Mouse (Mus musculus): ENCODE measurements around the gene C1qtnf4. TPM values are rescaled to one million over a fixed set of nuclear protein-coding genes. Genes with fewer than 3 reads are reported as not detected.

Gene C1qtnf4
- polyA plus RNA-seq, 1 experiment from 2014 or later: 113 TPM

DNA sequence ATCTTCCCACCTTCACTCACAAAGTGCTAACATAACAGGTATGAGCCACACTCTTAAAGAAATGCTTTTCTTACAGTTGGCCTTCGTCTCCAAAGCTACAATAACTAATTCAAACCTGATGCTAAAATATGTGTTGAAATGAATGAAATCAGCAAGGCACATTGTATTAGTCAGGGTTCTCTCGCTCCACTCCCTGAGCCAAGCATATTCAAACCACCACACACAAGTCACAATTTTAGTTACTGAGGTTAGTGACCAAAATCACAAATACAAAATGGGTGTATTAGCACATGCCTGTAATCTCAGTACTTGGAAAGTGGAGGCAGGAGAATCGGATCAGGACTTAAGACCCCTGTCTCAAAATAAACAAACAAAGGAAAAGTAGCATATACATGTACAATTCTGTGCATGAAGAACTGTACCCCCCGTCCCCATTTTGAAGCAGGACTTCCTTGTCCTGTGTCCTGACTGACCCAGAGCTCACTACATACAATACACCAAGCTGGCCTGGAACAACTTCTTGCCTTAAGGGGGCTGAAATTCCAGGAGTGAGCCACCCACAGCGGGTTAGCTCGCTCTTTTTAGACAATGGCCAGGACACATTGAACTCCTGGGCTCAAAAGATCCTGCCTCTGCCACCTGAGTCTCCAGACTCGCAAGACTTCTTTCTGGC lies 31.0 kb downstream of the C1qtnf4 start:
- 36% methylated on average over 7 of the region's 7 CpGs for WGBS

GRCm38 (mm10) chr2:90917233-90917998 lies 31.8 kb downstream of the C1qtnf4 start:
- Histone ChIP-seq H3K9ac (peak overlapping the region; percentile 90), H3K4me3 (peak overlapping the region; percentile 58), H3K4me2 (peak overlapping the region; percentile 88), H3K36me3 (peaks cover 17% of the 10 kb centered on the region), H3K27me3 (no peaks in the 10 kb centered on the region), H3K9me3 (no peaks in the 10 kb centered on the region), H3K27ac (replicated peaks) (peak overlapping the region; percentile 91), H3K4me1 (replicated peaks) (peaks cover 43% of the 10 kb centered on the region)
- ATAC-seq (ENCODE audit: low read depth): peak; percentile 80
- WGBS: under 1% methylated on average over 73 of the region's 73 CpGs

More for the DNA sequence above, 31.0 kb downstream of the C1qtnf4 start:
- ATAC-seq (ENCODE audit: low read depth): peak; percentile 17; the same call in 1 of the 2 replicates
- H3K4me2 ChIP-seq: peak overlapping the region; percentile 88
- peaks cover 43% of the 10 kb centered on the region for H3K4me1 ChIP-seq (replicated peaks)
- no peaks in the 10 kb centered on the region for H3K27me3 ChIP-seq
- H3K36me3 ChIP-seq: peaks cover 21% of the 10 kb centered on the region
- peak overlapping the region; percentile 90 for H3K9ac ChIP-seq
- H3K4me3 ChIP-seq: peak overlapping the region; percentile 58
- no peaks in the 10 kb centered on the region for H3K9me3 ChIP-seq
- peak overlapping the region; percentile 91 for H3K27ac ChIP-seq (replicated peaks)

DNA sequence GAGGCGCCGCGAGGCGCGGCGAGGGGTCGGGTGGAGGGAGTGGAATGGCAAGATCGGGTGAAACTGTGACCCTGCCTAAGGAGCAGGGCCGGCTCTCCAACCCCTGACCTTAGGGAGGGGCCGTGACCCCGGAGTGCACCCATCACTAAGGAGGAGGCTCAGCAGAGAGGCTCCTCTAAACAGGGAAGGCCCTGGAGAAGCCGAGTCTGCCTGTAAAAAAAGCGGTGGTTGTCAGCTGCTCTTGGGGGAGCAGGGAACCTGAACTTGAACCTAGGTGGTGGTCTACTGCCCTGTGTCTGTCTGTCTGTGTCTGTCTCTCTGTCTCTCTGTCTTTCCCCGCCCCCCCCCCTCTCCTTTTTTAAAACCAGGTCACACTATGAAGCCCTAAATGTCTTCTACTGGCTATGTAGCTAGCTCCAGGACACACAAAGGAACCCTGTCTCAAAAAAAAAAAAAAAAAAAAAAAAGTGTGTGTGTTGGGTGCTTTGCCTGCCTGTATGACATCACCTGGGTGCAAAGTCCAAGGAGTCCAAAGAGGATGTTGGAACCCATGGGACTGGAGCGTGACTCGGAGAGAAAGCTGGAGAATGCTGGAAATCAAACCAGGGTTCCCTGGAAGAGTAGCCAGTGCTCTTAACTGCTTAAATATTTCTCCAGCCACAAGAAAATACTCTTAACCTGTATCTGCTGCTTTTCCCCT lies 32.5 kb downstream of the C1qtnf4 start:
- Histone ChIP-seq H3K27ac (replicated peaks) (peak overlapping the region; percentile 91), H3K4me2 (peak overlapping the region; percentile 88), H3K9me3 (no peaks in the 10 kb centered on the region), H3K27me3 (no peaks in the 10 kb centered on the region), H3K9ac (peak overlapping the region; percentile 90), H3K36me3 (peaks cover 9% of the 10 kb centered on the region), H3K4me3 (peak overlapping the region; percentile 58), H3K4me1 (replicated peaks) (peaks cover 41% of the 10 kb centered on the region)
- WGBS: 11% methylated on average over 15 of the region's 16 CpGs
- peak; percentile 49 for ATAC-seq (ENCODE audit: low read depth)

DNA sequence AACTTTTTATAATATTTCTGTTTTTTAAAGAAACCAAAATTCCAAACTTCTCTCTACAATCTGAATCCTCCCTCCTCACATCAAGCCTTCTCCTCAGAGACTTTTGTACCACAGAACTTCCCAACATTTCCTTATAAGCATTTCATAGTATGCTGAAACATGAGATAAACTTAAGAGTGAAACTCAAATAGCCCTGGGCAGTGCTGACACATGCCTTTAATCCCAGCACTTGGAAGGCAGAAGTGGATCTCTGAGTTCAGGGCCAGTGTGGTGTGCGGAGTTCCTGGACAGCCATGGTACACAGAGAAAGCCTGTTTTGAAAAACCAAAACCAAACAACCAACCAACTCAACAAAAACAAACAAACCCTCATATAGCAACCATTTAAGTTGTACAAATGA lies 35.5 kb downstream of the C1qtnf4 start:
- no peaks in the 10 kb centered on the region for H3K27me3 ChIP-seq
- no peak overlapping the region for H3K27ac ChIP-seq (replicated peaks)
- no peak overlapping the region for H3K9ac ChIP-seq
- no peak for ATAC-seq (ENCODE audit: low read depth)
- H3K4me3 ChIP-seq: no peak overlapping the region
- no peaks in the 10 kb centered on the region for H3K9me3 ChIP-seq
- H3K4me1 ChIP-seq (replicated peaks): peaks cover 18% of the 10 kb centered on the region
- H3K4me2 ChIP-seq: no peak overlapping the region
- WGBS: 92% methylated on average over 1 of the region's 1 CpGs
- H3K36me3 ChIP-seq: no peaks in the 10 kb centered on the region

GRCm38 (mm10) chr2:90922636-90923035 lies 37.0 kb downstream of the C1qtnf4 start:
- H3K9ac ChIP-seq: no peak overlapping the region
- H3K27me3 ChIP-seq: no peaks in the 10 kb centered on the region
- H3K9me3 ChIP-seq: no peaks in the 10 kb centered on the region
- 90% methylated on average over 2 of the region's 2 CpGs for WGBS
- no peak overlapping the region for H3K4me3 ChIP-seq
- H3K27ac ChIP-seq (replicated peaks): no peak overlapping the region
- H3K4me2 ChIP-seq: no peak overlapping the region
- no peak for ATAC-seq (ENCODE audit: low read depth)
- H3K36me3 ChIP-seq: no peaks in the 10 kb centered on the region
- H3K4me1 ChIP-seq (replicated peaks): peaks cover 8% of the 10 kb centered on the region

DNA sequence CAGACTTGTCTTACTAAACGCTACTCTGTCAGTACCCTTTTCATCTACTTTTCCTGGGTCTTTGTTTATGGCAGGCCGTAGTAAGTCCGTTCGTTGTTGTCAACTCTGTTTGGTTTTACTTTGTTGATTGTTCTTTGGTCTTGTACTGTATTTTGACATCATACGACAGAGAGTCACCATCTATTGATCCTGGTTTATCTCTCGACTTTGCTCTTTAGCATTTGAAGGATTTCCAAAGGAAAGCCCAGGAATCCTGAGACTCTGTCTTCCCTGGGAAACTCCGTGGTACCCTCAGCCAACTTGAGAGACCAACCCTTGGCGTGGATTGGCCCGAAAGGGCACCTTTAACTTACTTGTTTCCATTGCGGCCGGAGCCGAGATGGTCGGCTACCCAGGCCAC lies 42.9 kb downstream of the C1qtnf4 start:
- Histone ChIP-seq H3K4me3 (no peak overlapping the region), H3K27ac (replicated peaks) (no peak overlapping the region), H3K36me3 (no peaks in the 10 kb centered on the region), H3K9me3 (no peaks in the 10 kb centered on the region), H3K27me3 (no peaks in the 10 kb centered on the region), H3K4me1 (replicated peaks) (no peaks in the 10 kb centered on the region), H3K9ac (no peak overlapping the region), H3K4me2 (no peak overlapping the region)
- 85% methylated on average over 13 of the region's 13 CpGs for WGBS
- no peak for ATAC-seq (ENCODE audit: low read depth)

DNA sequence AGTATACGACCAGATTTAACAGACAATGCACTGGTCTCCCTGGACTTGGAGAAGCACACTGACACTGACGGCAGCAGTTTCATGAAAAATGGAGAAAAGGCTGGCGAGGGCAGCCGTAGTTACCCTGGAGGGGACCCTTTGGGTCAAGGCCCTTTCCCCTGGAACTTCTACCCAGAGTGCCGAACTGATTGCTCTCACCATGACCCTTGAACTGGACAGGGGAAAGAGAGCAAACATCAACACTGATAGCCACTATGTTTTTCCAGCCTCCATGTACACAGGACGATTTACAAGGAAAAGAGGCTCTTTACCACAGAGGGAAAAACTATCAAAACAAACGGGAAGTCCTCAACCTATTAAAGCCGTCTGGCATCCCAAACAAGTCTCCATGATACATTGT lies 46.2 kb downstream of the C1qtnf4 start:
- Histone ChIP-seq H3K9ac (no peak overlapping the region), H3K27me3 (no peaks in the 10 kb centered on the region), H3K4me2 (no peak overlapping the region), H3K9me3 (no peaks in the 10 kb centered on the region), H3K4me1 (replicated peaks) (no peaks in the 10 kb centered on the region), H3K36me3 (no peaks in the 10 kb centered on the region), H3K4me3 (no peak overlapping the region), H3K27ac (replicated peaks) (no peak overlapping the region)
- no peak for ATAC-seq (ENCODE audit: low read depth)
- 78% methylated on average over 8 of the region's 8 CpGs for WGBS

DNA sequence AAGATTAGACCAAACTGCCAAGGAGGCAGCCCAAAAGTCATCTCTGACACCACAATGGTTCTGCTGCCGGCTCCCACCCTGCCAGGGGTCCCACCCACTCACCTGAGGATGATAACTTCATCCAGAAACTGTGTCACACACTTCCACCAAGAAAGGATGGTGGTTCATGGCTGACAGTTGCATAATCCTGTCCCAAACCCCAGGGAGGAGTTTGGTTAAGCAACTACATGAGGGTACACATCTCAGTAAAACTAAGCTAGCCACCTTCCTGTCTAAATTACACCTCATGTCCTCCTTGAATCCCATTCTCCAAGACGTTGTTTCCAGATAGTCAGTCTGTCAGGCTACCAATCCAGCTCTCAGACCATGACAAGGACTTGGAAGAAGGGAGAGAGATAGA lies 46.6 kb downstream of the C1qtnf4 start:
- Histone ChIP-seq H3K4me2 (no peak overlapping the region), H3K36me3 (no peaks in the 10 kb centered on the region), H3K4me1 (replicated peaks) (no peaks in the 10 kb centered on the region), H3K9me3 (no peaks in the 10 kb centered on the region), H3K27ac (replicated peaks) (no peak overlapping the region), H3K9ac (no peak overlapping the region), H3K4me3 (no peak overlapping the region), H3K27me3 (no peaks in the 10 kb centered on the region)
- no peak for ATAC-seq (ENCODE audit: low read depth)
- WGBS: 72% methylated on average over 2 of the region's 2 CpGs

GRCm38 (mm10) chr2:90938362-90938761 lies 52.7 kb downstream of the C1qtnf4 start:
- H3K27ac ChIP-seq (replicated peaks): no peak overlapping the region
- no peak overlapping the region for H3K9ac ChIP-seq
- H3K4me3 ChIP-seq: no peak overlapping the region
- no peak overlapping the region for H3K4me2 ChIP-seq
- ATAC-seq (ENCODE audit: low read depth): no peak
- WGBS: 74% methylated on average over 3 of the region's 3 CpGs
- H3K36me3 ChIP-seq: no peaks in the 10 kb centered on the region
- H3K4me1 ChIP-seq (replicated peaks): peaks cover 29% of the 10 kb centered on the region
- H3K9me3 ChIP-seq: no peaks in the 10 kb centered on the region
- no peaks in the 10 kb centered on the region for H3K27me3 ChIP-seq

- ATAC-seq (ENCODE audit: low read depth): peak; percentile 56
- H3K4me1 ChIP-seq (replicated peaks): peaks cover 42% of the 10 kb centered on the region
- peak overlapping the region; percentile 98 for H3K4me3 ChIP-seq
- 51% methylated on average over 8 of the region's 8 CpGs for WGBS
- H3K36me3 ChIP-seq: no peaks in the 10 kb centered on the region
- H3K9me3 ChIP-seq: no peaks in the 10 kb centered on the region
- H3K27me3 ChIP-seq: no peaks in the 10 kb centered on the region
- H3K4me2 ChIP-seq: peak overlapping the region; percentile 73
- peak overlapping the region; percentile 97 for H3K9ac ChIP-seq
- H3K27ac ChIP-seq (replicated peaks): peak overlapping the region; percentile 98
Measured at GRCm38 (mm10) chr2:90939750-90940149, 54.1 kb downstream of the C1qtnf4 start.
